In the genomic region with DNA sequence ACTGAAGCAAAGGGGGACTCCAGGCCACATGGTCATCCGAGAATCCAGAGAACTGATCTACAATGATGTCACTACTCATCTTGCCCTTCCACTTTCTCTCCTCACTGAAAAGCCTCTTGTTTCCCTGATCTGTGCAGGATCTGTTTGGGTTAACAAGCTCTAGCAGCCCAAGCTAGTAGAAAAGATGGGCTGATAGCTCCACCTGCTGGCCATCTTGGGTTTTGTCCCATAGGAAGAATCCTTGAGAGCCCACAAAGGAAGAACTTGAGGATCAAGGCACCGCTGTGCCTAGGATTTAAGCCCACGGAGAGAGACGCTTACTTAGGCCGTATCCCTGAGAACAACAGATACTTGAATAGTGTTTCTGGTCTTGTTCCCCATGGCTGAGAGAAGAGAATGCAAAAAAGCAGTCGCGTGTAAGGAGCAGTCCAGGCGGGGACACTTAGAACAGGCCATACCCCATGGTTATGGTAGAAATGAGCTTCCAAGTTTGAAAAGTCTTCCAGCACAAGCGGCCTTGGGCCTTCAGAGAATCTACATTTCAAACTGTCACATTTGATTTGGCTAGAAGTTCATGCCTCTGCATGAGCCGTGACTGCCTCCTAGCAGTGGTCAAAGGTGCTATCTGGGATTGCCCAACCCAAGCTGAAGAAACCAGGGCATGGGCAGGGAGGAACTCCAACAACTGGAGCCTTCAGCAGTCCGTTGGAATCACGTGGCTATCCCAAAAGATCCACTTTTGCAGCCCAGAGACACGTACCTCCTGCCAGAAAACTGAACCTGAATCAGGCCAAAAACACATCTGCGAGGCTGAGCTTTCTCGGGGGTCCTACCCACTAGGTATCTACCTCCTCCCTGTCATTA, we compare ENCODE assay signal across 1 mouse cellular context.
TF ChIP-seq lines count a peak whose summit lies in the region.

No protein-coding gene starts in this region.

TF ChIP-seq in MEL, 35 proteins besides CTCF, POLR2A, EP300 and RAD21 (continued from another document):
- TF ChIP-seq GABPA (IDR thresholded peaks at IDR 0.05; ENCODE audit: low read depth, low read length) (no peak), USF1 (IDR thresholded peaks at IDR 0.05; ENCODE audit: low read depth, low read length) (peak; percentile 82), ZMIZ1 (IDR thresholded peaks at IDR 0.05; ENCODE audit: low read depth, low read length) (no peak), ZNF384 (IDR thresholded peaks at IDR 0.05; ENCODE audit: low read depth, low read length) (0 out of 2 replicates have a peak, but pooled peaks have one; percentile 11), MAFK (IDR thresholded peaks at IDR 0.05; ENCODE audit: borderline replicate concordance, low read depth, low read length) (no peak), MYB (IDR thresholded peaks at IDR 0.05; ENCODE audit: low read depth, low read length) (peak; percentile 52; the same call in 1 of the 2 replicates), TAL1 (IDR thresholded peaks at IDR 0.05; ENCODE audit: low read length) (no peak), SIN3A (IDR thresholded peaks at IDR 0.05; ENCODE audit: low read length) (peak; percentile 16; the same call in 1 of the 2 replicates), SMC3 (IDR thresholded peaks at IDR 0.05; ENCODE audit: low read depth, low read length) (peak; percentile 95)
